Mouse (Mus musculus) regulatory T cell (primary cell): ENCODE data around the gene Fez1.

Source experiments
- in situ Hi-C: fragments of 300-600 bp; cut with MboI, MseI; formaldehyde crosslinking; loops from one replicate; pipeline ENCODE4 v1.15.1; 2025; ENCODE audit warnings: high pct_unique_total_duplicates

Fez1 gene

GRCm38 (mm10) chr9:36833043-36833881, 11.6 kb downstream of the Fez1 start:
- in situ Hi-C loops: no loop called here

- in situ Hi-C loops: no loop called here
Observed at GRCm38 (mm10) chr9:36833914-36834313, 12.2 kb downstream of the Fez1 start.

- in situ Hi-C loops: no loop called here
Observed at GRCm38 (mm10) chr9:36846346-36846745, 24.7 kb downstream of the Fez1 start.

GRCm38 (mm10) chr9:36848661-36849060, 27.0 kb downstream of the Fez1 start:
- in situ Hi-C loops: no loop called here

GRCm38 (mm10) chr9:36850091-36850490, 28.4 kb downstream of the Fez1 start:
- in situ Hi-C loops: no loop called here

DNA sequence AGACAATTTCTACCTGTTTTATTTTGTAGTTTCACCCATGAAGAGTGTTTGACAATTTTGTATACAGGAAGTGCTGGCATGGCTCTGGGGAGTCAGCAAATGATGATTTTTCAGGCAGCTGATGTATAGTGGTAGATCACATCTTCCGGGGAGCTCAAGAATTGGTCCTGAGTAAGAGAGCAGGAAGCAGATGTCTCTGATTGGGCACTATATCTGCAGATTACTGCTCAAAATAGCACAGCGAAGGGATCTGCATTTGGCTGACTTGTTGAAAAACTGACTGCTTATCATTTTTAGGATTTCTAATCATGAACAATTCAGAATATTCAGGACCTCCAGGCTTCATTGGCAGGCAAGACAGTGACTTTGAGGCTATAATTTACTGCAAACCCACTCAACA, 30.5 kb downstream of the Fez1 start:
- in situ Hi-C loops: no loop called here

DNA sequence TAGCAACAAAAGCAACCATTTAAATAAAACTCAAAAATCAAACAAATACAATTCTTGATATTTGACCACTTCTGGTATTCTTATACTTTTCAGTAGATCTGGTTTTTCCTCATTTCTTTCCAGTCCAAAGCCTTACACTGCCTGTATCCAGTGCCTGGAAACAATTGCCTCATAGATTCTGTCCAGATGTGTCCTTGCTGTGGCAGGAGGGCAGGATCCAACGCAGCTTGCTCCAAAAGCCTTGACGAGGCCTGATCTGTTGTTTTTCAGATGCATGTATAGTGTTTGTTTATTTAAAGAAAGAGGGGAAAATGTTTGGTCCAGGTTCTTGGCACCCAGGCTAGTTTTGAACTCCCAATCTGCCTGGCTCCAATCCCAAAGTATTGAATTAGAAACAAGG, 34.7 kb downstream of the Fez1 start:
- in situ Hi-C loops: loop anchor here (5.0 kb wide), 1 partner anchor 39 kb away; no protein-coding TSS in a partner anchor

- in situ Hi-C loops: loop anchor here (5.0 kb wide), 1 partner anchor 40 kb away; no protein-coding TSS in a partner anchor
Observed at GRCm38 (mm10) chr9:36857476-36858117, 35.9 kb downstream of the Fez1 start.

DNA sequence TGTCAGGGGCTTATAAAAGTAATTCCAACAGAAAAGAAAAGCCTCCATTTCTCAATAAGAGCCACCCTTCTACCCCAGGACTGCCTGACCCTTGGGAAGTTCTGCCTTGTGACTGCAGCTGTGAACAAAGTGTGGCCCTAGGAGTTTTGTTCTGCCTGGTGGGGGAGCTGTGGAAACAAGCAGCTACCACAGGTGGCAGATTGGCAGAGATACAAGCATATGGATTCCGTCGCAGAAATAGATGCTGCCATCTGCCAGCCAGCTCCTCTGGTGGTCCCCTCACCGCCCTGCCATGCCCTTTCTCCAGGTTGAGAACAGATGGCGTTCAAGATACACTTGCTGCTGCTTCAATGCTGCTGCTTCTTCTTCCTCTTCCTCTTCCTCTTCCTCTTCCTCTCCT, 37.0 kb downstream of the Fez1 start:
- in situ Hi-C loops: loop anchor here (5.0 kb wide), 1 partner anchor 41 kb away; no protein-coding TSS in a partner anchor

DNA sequence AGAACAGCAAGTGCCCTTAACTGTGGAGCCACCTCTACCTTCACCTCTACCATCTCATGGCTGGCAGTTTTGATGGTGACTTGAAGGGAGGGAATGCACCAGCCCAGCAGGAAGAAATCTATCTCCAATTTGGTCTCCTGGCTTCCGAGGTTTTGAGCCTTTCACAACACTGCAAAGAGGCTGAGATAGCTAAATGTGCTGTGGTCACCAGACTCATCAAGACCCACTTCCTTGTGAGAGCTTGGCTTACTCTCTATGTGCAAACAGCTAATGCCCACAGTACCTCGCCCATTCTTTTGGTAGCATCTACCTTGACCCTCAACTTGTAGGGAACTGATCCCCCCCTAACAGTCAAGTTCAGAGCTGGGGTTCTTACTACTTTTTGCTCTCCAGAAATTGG, 40.9 kb downstream of the Fez1 start:
- in situ Hi-C loops: no loop called here

DNA sequence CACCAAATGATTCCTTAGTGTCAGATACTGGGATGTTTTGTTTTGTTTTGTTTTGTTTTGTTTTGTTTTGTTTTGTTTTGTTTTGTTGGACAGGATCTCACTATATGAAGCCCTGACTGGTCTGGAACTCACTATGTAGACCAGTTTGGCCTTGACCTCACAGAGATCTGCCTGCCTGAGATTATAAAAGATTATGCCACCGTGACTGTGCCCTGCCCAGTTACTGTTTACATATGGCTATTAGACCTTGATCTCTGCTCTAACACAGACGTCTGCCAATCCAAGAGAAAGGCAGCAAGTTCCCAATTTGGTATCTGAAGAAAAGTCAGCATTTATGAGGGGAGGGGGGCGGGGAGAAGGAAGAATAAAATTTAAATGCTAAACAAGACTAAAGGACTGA, 42.0 kb downstream of the Fez1 start:
- in situ Hi-C loops: no loop called here

DNA sequence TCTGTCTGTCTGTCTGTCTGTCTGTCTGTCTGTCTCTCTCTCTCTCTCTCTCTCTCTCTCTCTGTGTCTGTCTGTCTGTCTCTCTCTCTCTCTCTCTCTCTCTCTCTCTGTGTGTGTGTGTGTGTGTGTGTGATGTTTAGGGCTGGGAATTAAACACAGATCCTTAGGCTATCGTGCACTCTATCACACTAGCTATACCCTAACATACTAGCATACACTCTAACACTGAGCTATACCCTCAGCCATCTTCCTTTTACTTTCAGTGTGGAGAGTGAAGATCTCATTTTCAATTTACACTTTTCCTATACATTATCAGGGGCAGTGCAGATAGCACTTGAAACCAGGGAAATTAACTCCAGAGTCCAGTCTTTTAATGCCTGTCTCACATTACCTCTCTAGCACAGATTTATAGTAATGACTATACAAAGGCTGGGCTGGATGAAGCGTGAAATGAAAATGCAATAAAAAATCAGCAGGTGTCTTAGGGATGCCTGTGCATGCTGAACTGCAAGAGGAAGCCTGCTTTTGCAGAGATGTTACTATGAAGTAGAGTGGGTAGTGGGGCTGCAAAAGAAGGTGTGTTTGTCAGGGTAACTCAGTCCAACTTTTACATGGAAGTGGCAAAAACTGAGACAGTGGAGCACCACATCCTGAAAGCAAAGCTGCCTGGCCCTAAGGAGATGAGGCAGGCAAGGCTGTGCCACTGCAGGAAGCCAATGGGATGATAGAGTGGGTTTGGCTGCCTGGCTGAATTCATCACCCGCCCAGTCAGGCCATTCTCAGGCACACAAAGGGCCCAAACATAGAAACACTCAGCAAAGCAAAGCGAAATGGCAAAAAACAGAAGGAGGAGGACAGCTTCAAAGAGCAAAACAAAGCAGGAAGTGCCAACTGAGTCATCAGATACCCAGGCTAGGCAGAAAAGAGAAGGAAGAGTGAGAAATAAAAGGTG, 43.5 kb downstream of the Fez1 start:
- in situ Hi-C loops: no loop called here

GRCm38 (mm10) chr9:36868662-36869061, 47.0 kb downstream of the Fez1 start:
- in situ Hi-C loops: no loop called here

- in situ Hi-C loops: no loop called here
Observed at GRCm38 (mm10) chr9:36870263-36870662, 48.6 kb downstream of the Fez1 start.

GRCm38 (mm10) chr9:36873796-36874195, 52.1 kb downstream of the Fez1 start:
- in situ Hi-C loops: no loop called here

DNA sequence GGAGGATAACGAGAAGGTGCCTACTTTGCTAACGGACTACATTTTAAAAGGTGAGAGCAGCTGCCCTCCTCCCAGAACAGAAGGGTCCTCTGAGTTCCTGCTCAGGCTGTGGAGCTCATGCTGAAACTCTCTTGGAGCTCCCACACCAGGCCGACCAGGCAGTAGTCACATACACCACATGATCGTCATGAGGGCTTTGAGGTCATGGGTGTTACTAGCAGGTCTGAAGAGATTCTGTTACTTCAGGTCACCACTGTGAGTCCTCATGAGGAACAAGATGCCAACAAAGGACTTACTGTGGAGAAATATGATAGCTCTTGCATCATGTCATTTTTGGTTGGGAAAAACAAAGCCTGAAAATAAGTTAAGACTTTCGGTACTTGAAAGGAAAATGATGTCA, 54.6 kb downstream of the Fez1 start:
- in situ Hi-C loops: no loop called here

DNA sequence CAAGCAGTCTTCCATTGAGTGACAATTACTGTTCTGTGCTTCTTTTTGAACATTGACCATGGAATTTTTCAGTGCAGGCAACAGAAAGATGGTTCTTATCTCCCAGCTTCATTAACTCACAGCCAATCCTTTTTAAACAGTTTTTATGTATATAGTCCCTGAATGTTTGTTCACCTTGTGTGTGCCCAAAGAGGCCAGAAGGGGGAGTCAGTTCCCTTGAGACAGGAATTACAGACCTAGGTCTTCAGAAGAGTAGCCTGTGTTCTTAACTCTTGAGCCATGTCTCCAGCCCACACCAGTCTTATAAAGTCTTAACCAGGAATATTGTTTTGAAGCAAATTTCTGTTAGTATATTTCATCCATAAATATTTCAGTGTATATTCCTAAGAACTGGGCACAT, 55.1 kb downstream of the Fez1 start:
- in situ Hi-C loops: no loop called here

- in situ Hi-C loops: no loop called here
Observed at GRCm38 (mm10) chr9:36881615-36882014, 60.0 kb downstream of the Fez1 start.

- in situ Hi-C loops: no loop called here
Observed at GRCm38 (mm10) chr9:36882034-36882745, 60.5 kb downstream of the Fez1 start.

- in situ Hi-C loops: no loop called here
Observed at GRCm38 (mm10) chr9:36883569-36883968, 61.9 kb downstream of the Fez1 start.

GRCm38 (mm10) chr9:36885237-36885636, 63.6 kb downstream of the Fez1 start:
- in situ Hi-C loops: no loop called here
